10 mouse cellular contexts compared by ENCODE assay signal in the genomic region with DNA sequence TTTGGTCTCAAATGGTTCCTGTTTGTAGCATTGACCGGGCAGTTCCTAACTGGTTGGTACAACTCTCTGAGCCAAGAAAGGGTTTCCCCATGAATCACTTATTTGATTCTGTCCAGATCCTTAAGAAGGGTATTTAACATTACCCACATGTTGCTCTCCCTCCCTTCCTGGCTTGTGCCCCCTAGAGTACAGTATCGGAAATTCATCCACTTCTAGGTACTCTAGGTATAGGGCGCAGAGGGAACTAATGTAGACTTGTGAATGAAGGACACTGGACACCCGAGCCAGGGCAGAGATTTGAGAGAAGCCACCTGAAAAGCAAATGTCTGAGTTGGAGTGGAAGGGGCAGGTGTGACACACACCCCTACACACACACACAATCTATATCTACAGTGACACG. TPM values are rescaled to one million over a fixed set of nuclear protein-coding genes. Genes with fewer than 3 reads are reported as not detected.
A peak's percentile ranks its signal among the peaks of the same experiment; 100 is the strongest.
DNase-seq lines count a peak whose midpoint lies in the region; ATAC-seq and TF ChIP-seq lines count a peak whose summit lies in the region.
"Had no signal": no experiment of that assay in that cellular context is flagged by ENCODE, and none has a peak within 500 bp of the region (broad histone marks: within the 10 kb centered on the region; RNA-seq: fewer than 3 reads in every experiment).

No protein-coding gene starts in this region.

- peak; percentile 19 for DNase-seq in kidney, postnatal 10 days
- DNase-seq in CH12.LX (ENCODE audit: extremely low read depth), result peak; percentile 47
- DNase-seq in limb, embryonic 14.5 days (ENCODE audit: low spot score), result peak; percentile 27
- no peak for DNase-seq in layer of hippocampus, postnatal 10 days (ENCODE audit: low spot score in 2 of 2)
- DNase-seq in spleen, adult 12 weeks (ENCODE audit: low spot score), result no peak

- in situ Hi-C loops in CH12.LX (cut with MboI; ENCODE audit: low pct_ligation_motif_present, low pct_unique_long_range_greater_than_20kb, low sequenced_read_pairs), result loop anchor here (10.0 kb wide), 2 partner anchors 454 to 564 kb away; no protein-coding TSS in a partner anchor

- no peaks in the 10 kb centered on the region for H3K79me2 ChIP-seq in CH12.LX (replicated peaks; ENCODE audit: control insufficient read depth, extremely low read depth, insufficient read depth, poor library complexity, severe bottlenecking)

- H3K36me3 ChIP-seq in kidney, embryonic 14.5 days (ENCODE audit: control insufficient read depth, insufficient read depth, low read length), result no peaks in the 10 kb centered on the region
- H3K36me3 ChIP-seq in CH12.LX (replicated peaks in 1 of 2; ENCODE audit: control insufficient read depth in 1 of 2, insufficient read depth in 1 of 2, low read length in 1 of 2), result no peaks in the 10 kb centered on the region
- H3K36me3 ChIP-seq in limb, embryonic 14.5 days (ENCODE audit: control insufficient read depth, insufficient read depth, low read length), result no peaks in the 10 kb centered on the region
- H3K36me3 ChIP-seq in midbrain, embryonic 16.5 days (ENCODE audit: control insufficient read depth, insufficient read depth, low read length), result no peaks in the 10 kb centered on the region
- H3K36me3 ChIP-seq: midbrain, embryonic 15.5 days had no signal

- H3K4me1 ChIP-seq in kidney, embryonic 14.5 days (ENCODE audit: control insufficient read depth, insufficient read depth, low read length), result no peaks in the 10 kb centered on the region
- peaks cover 0 to 15% of the 10 kb centered on the region in 2 experiments; a peak in 2 of 4 replicates for H3K4me1 ChIP-seq in CH12.LX (ENCODE audit: control insufficient read depth in 1 of 2, insufficient read depth in 2 of 2)
- peaks cover 4% of the 10 kb centered on the region for H3K4me1 ChIP-seq in limb, embryonic 14.5 days (ENCODE audit: control insufficient read depth, insufficient read depth, low read length)
- peaks cover 8% of the 10 kb centered on the region; the same call in 1 of the 2 replicates for H3K4me1 ChIP-seq in midbrain, embryonic 16.5 days (ENCODE audit: control insufficient read depth, insufficient read depth, low read length)

- ATAC-seq in kidney, embryonic 14.5 days (ENCODE audit: low FRiP score, low TSS enrichment), result no peak
- peak; percentile 61 for ATAC-seq in activated CD4-positive, CD25-positive, alpha-beta regulatory T cell, adult 4 months
- no peak for ATAC-seq in limb, embryonic 14.5 days (ENCODE audit: low FRiP score, low read depth)
- no peak for ATAC-seq in midbrain, embryonic 16.5 days
- ATAC-seq: midbrain, embryonic 15.5 days had no signal

- WGBS in kidney, embryonic 14.5 days, result 25% methylated on average over 5 of the region's 5 CpGs
- 26% methylated on average over 5 of the region's 5 CpGs for WGBS in limb, embryonic 14.5 days
- WGBS in midbrain, embryonic 16.5 days, result 25% methylated on average over 5 of the region's 5 CpGs

- dilution Hi-C loops in CH12.LX (cut with MboI; ENCODE audit: extremely low pct_ligation_motif_present, extremely low pct_unique_long_range_greater_than_20kb, low sequenced_read_pairs), result no loop called here

- peak; percentile 54 for TF ChIP-seq RAD21 in CH12.LX (IDR thresholded peaks at IDR 0.05; ENCODE audit: low read depth, low read length)

- H3K9me3 ChIP-seq in kidney, embryonic 14.5 days (ENCODE audit: control insufficient read depth, low read length), result no peaks in the 10 kb centered on the region
- H3K9me3 ChIP-seq in CH12.LX (replicated peaks; ENCODE audit: low read length), result no peaks in the 10 kb centered on the region
- H3K9me3 ChIP-seq in limb, embryonic 14.5 days (ENCODE audit: control insufficient read depth, low read length), result no peaks in the 10 kb centered on the region
- H3K9me3 ChIP-seq in midbrain, embryonic 16.5 days (replicated peaks; ENCODE audit: control insufficient read depth, low read length, poor library complexity, severe bottlenecking), result no peaks in the 10 kb centered on the region
- H3K9me3 ChIP-seq: midbrain, embryonic 15.5 days had no signal

- H3K27me3 ChIP-seq in kidney, embryonic 14.5 days (ENCODE audit: control insufficient read depth, insufficient read depth, low read length), result peaks cover 40% of the 10 kb centered on the region
- no peaks in the 10 kb centered on the region for H3K27me3 ChIP-seq in CH12.LX (replicated peaks)
- H3K27me3 ChIP-seq in limb, embryonic 14.5 days (ENCODE audit: control insufficient read depth, insufficient read depth, low read length), result peaks cover 24% of the 10 kb centered on the region
- H3K27me3 ChIP-seq in midbrain, embryonic 16.5 days (ENCODE audit: control insufficient read depth, insufficient read depth, low read depth, low read length), result peaks cover 20% of the 10 kb centered on the region

- no peak overlapping the region for H3K4me3 ChIP-seq in kidney, embryonic 14.5 days (ENCODE audit: low read length)
- no peak overlapping the region for H3K4me3 ChIP-seq in CH12.LX (replicated peaks in 1 of 3; ENCODE audit: low read depth in 2 of 3, low read length in 2 of 3, poor library complexity in 1 of 3)
- no peak overlapping the region for H3K4me3 ChIP-seq in limb, embryonic 14.5 days (replicated peaks; ENCODE audit: low read length)
- no peak overlapping the region for H3K4me3 ChIP-seq in midbrain, embryonic 16.5 days (ENCODE audit: low read depth, low read length)

- TF ChIP-seq CTCF in CH12.LX (conservative IDR thresholded peaks at IDR 0.05 in 1 of 2, IDR thresholded peaks at IDR 0.05 in 1 of 2; ENCODE audit: low read depth in 2 of 2, low read length in 2 of 2), result peak; percentile 53 to 73; a peak in 3 of 4 replicates

- TF ChIP-seq POLR2A in CH12.LX (IDR thresholded peaks at IDR 0.05; ENCODE audit: low read depth, low read length), result no peak
- TF ChIP-seq POLR2A in limb, embryonic 14.5 days (IDR thresholded peaks at IDR 0.05; ENCODE audit: borderline replicate concordance, extremely low read depth, insufficient read depth, insufficient read length), result no peak

- H3K9ac ChIP-seq in kidney, embryonic 14.5 days (ENCODE audit: low read depth, low read length), result no peak overlapping the region
- H3K9ac ChIP-seq in CH12.LX (ENCODE audit: insufficient read depth, low read depth), result no peak overlapping the region
- no peak overlapping the region for H3K9ac ChIP-seq in limb, embryonic 14.5 days (ENCODE audit: low read depth, low read length, severe bottlenecking)
- H3K9ac ChIP-seq in midbrain, embryonic 16.5 days (ENCODE audit: low read depth, low read length), result no peak overlapping the region
- H3K9ac ChIP-seq: midbrain, embryonic 15.5 days had no signal

- no peak for TF ChIP-seq EP300 in CH12.LX (IDR thresholded peaks at IDR 0.05; ENCODE audit: low read length)

- H3K27ac ChIP-seq in kidney, embryonic 14.5 days (ENCODE audit: low read depth, low read length), result no peak overlapping the region
- H3K27ac ChIP-seq in CH12.LX (ENCODE audit: insufficient read depth, low read depth), result no peak overlapping the region
- no peak overlapping the region for H3K27ac ChIP-seq in limb, embryonic 14.5 days (replicated peaks; ENCODE audit: low read depth, low read length)
- H3K27ac ChIP-seq in midbrain, embryonic 16.5 days (ENCODE audit: low read length), result no peak overlapping the region
- H3K27ac ChIP-seq: midbrain, embryonic 15.5 days had no signal

- H3K4me2 ChIP-seq in kidney, embryonic 14.5 days (replicated peaks; ENCODE audit: low read depth, low read length), result no peak overlapping the region
- H3K4me2 ChIP-seq in CH12.LX (ENCODE audit: insufficient read depth, low read depth, poor library complexity, severe bottlenecking), result no peak overlapping the region
- no peak overlapping the region for H3K4me2 ChIP-seq in limb, embryonic 14.5 days (replicated peaks; ENCODE audit: low read depth, low read length, severe bottlenecking)
- H3K4me2 ChIP-seq in midbrain, embryonic 16.5 days (ENCODE audit: low read length), result no peak overlapping the region

TF ChIP-seq in CH12.LX, 34 proteins besides CTCF, POLR2A, EP300 and RAD21 (continues in another document):
- TF ChIP-seq USF2 (conservative IDR thresholded peaks at IDR 0.05; ENCODE audit: low read depth, low read length) (no peak), ELF1 (IDR thresholded peaks at IDR 0.05; ENCODE audit: low read depth, low read length) (0 out of 2 replicates have a peak, but pooled peaks have one; percentile 28), JUN (IDR thresholded peaks at IDR 0.05; ENCODE audit: insufficient read depth, low read depth, low read length) (no peak), ZC3H11A (IDR thresholded peaks at IDR 0.05; ENCODE audit: low read depth, low read length) (no peak), POLR2AphosphoS2 (IDR thresholded peaks at IDR 0.05; ENCODE audit: low read depth, low read length) (no peak), MAZ (IDR thresholded peaks at IDR 0.05; ENCODE audit: low read depth, low read length) (0 out of 2 replicates have a peak, but pooled peaks have one; percentile 49), MAX (IDR thresholded peaks at IDR 0.05; ENCODE audit: low read length) (no peak), PAX5 (IDR thresholded peaks at IDR 0.05; ENCODE audit: low read length) (no peak), HCFC1 (IDR thresholded peaks at IDR 0.05; ENCODE audit: low read depth, low read length) (no peak), NRF1 (IDR thresholded peaks at IDR 0.05; ENCODE audit: low read depth, low read length) (no peak), GABPA (IDR thresholded peaks at IDR 0.05; ENCODE audit: insufficient replicate concordance, low read depth, low read length) (no peak), TCF12 (IDR thresholded peaks at IDR 0.05; ENCODE audit: low read depth, low read length) (0 out of 2 replicates have a peak, but pooled peaks have one; percentile 9), CHD2 (IDR thresholded peaks at IDR 0.05; ENCODE audit: low read length) (no peak), ZNF384 (IDR thresholded peaks at IDR 0.05; ENCODE audit: low read depth, low read length) (no peak), MEF2A (IDR thresholded peaks at IDR 0.05; ENCODE audit: borderline replicate concordance, low read depth, low read length) (no peak), SIN3A (IDR thresholded peaks at IDR 0.05; ENCODE audit: low read length) (no peak), ZMIZ1 (IDR thresholded peaks at IDR 0.05; ENCODE audit: low read depth, low read length) (no peak), USF1 (IDR thresholded peaks at IDR 0.05; ENCODE audit: low read depth, low read length) (no peak)

RNA-seq across cellular contexts. Expression of a gene that starts 39.3 kb away (rescaled TPM):
- not detected in 2 replicates for polyA plus RNA-seq in kidney, embryonic 14.5 days (2014; fragmentation: Nextera tagmentation; extraction: Ambion mirVana)
- 0.34 and 0.59 TPM in 2 replicates for total RNA-seq in CH12.LX (2012; rRNA removed)
- 0.18 and 0.24 TPM in 2 replicates for total RNA-seq in CH12.LX (2014; rRNA removed)
- 0.45 and 0.47 TPM in 2 replicates for polyA plus RNA-seq in CH12.LX (2012; ENCODE audit: insufficient read length, low read depth)
- polyA plus RNA-seq in activated CD4-positive, CD25-positive, alpha-beta regulatory T cell, adult 4 months (2017; shearing (Covaris generic)), result not detected
- polyA plus RNA-seq in limb, embryonic 14.5 days (2012; rRNA removed), result 27.5 and 37.0 TPM in 2 replicates
- polyA plus RNA-seq in limb, embryonic 14.5 days (2014; fragmentation: Nextera tagmentation; extraction: Ambion mirVana), result 8.7 and 11.4 TPM in 2 replicates
- 100 to 1,000 TPM; 104 to 105 TPM for total RNA-seq in layer of hippocampus, postnatal 10 days (2021)
- 37.1 and 44.3 TPM in 2 replicates for polyA plus RNA-seq in midbrain, embryonic 16.5 days (2015; fragmentation: Nextera tagmentation; extraction: Ambion mirVana)
- polyA plus RNA-seq: large intestine, adult 2 months had no signal

Comparison
In these comparisons a context has a peak if more than half of its experiments do, and no peak if none do; other contexts are left out.
1. DNase-seq: peak in kidney, postnatal 10 days (single experiment), CH12.LX (single experiment) and limb, embryonic 14.5 days (single experiment); none in layer of hippocampus, postnatal 10 days (0 of 2) and spleen, adult 12 weeks (single experiment).